Mouse (Mus musculus) hematopoietic stem cell, adult 5-6 weeks (primary cell): ENCODE measurements around the gene Zdhhc22. TPM values are rescaled to one million over a fixed set of nuclear protein-coding genes. Genes with fewer than 3 reads are reported as not detected.

Experiments
- ATAC-seq, 2 experiments: fragments of 125-278 bp in 1 of 2; replicated peaks in 1 of 2; 2 replicates each; pipeline ENCODE4 v1.8.0; 2016 to 2017; ENCODE audit warnings: inconsistent platforms in 2 of 2, mild to moderate bottlenecking in 2 of 2, moderate number of reproducible peaks in 2 of 2, low read depth in 1 of 2, moderate TSS enrichment in 1 of 2; ENCODE audit not compliant: low FRiP score in 2 of 2, poor library complexity in 2 of 2, severe bottlenecking in 2 of 2, insufficient read depth in 1 of 2, low TSS enrichment in 1 of 2
- total RNA-seq: library from RNA; stranded (forward); fragments of 172-1452, 232-1000 nt; gene quantifications from 2 replicates; pipeline ENCODE4 v1.2.3, GENCODE M21; 2017

The Zdhhc22 gene
- total RNA-seq, 1 experiment from 2014 or later, result not detected

- ATAC-seq, result no peak
These were observed 59.1 kb downstream of the Zdhhc22 start for GRCm38 (mm10) chr12:86930934-86931729.

Other genes with a start within 250 kb of the Zdhhc22 start
- 4.2 and 5.6 TPM in 2 replicates for gene Irf2bpl, start 105.6 kb downstream of the Zdhhc22 start, total RNA-seq
- 17.6 and 24.0 TPM in 2 replicates for gene Cipc, start 43.4 kb downstream of the Zdhhc22 start, total RNA-seq
- gene Tmem63c, start 30.9 kb upstream of the Zdhhc22 start, total RNA-seq, result not detected in 2 replicates
- 2.3 TPM in 1 of 2 replicates, not detected in the other for gene Ngb, start 112.1 kb upstream of the Zdhhc22 start, total RNA-seq
- gene Gstz1, start 156.7 kb upstream of the Zdhhc22 start, total RNA-seq, result 29.0 TPM in 2 replicates
- gene Pomt2, start 157.5 kb upstream of the Zdhhc22 start, total RNA-seq, result 7.5 and 10.9 TPM in 2 replicates
- gene Samd15, start 209.3 kb upstream of the Zdhhc22 start, total RNA-seq, result 0.50 and 3.6 TPM in 2 replicates
- gene Tmed8, start 210.0 kb upstream of the Zdhhc22 start, total RNA-seq, result 11.7 and 12.4 TPM in 2 replicates
- 3.5 TPM in 1 of 2 replicates, not detected in the other for gene Noxred1, start 248.3 kb upstream of the Zdhhc22 start, total RNA-seq